Mouse (Mus musculus) ES-E14 (cell line): ENCODE data around the gene Dnajc7. TPM values are rescaled to one million over a fixed set of nuclear protein-coding genes. Genes with fewer than 3 reads are reported as not detected.

Experiments
- DNase-seq: peaks from one replicate; pipeline ENCODE4 v3.0.0-alpha.2; 2013; ENCODE audit warnings: low read depth, low spot score
- H3K27ac ChIP-seq: 2 replicates; pipeline ENCODE4 v1.5.1; 2012; ENCODE audit warnings: low read depth, mild to moderate bottlenecking, low read length, moderate library complexity, mixed read lengths; ENCODE audit not compliant: poor library complexity, insufficient read depth, severe bottlenecking
- H3K36me3 ChIP-seq: 2 replicates; pipeline ENCODE4 v1.6.1; 2012; ENCODE audit warnings: mild to moderate bottlenecking, low read length, moderate library complexity, mixed read lengths; ENCODE audit not compliant: control insufficient read depth, poor library complexity, insufficient read depth, severe bottlenecking
- H3K4me1 ChIP-seq, 2 experiments: fragments of 150-350 bp in 1 of 2; sonication (generic) in 1 of 2; 2 replicates each; pipeline ENCODE4 v1.6.1; 2012; ENCODE audit warnings: low read length in 2 of 2, mild to moderate bottlenecking in 1 of 2, mixed read lengths in 1 of 2; ENCODE audit not compliant: control insufficient read depth in 2 of 2, insufficient read depth in 2 of 2, poor library complexity in 1 of 2
- H3K4me3 ChIP-seq, 2 experiments: fragments of 150-350 bp in 1 of 2; sonication (generic) in 1 of 2; 2 replicates each; pipeline ENCODE4 v1.5.1; 2012; ENCODE audit warnings: low read length in 2 of 2, low read depth in 1 of 2, mild to moderate bottlenecking in 1 of 2, mixed read lengths in 1 of 2; ENCODE audit not compliant: insufficient read depth in 1 of 2, poor library complexity in 1 of 2, severe bottlenecking in 1 of 2
- H3K9ac ChIP-seq: 2 replicates; pipeline ENCODE4 v1.6.1; 2012; ENCODE audit warnings: low read depth, mild to moderate bottlenecking, low read length, mixed read lengths; ENCODE audit not compliant: poor library complexity, insufficient read depth, severe bottlenecking
- H3K9me3 ChIP-seq: fragments of 150-350 bp; sonication (generic); 2 replicates; pipeline ENCODE4 v1.6.1; 2012; ENCODE audit warnings: low read depth, mild to moderate bottlenecking, low read length; ENCODE audit not compliant: control insufficient read depth, insufficient read depth
- CHD2 ChIP-seq: IDR thresholded peaks from 2 replicates; pipeline ENCODE4 v1.6.1; 2014; ENCODE audit warnings: mild to moderate bottlenecking, low read depth, low read length, inconsistent platforms
- HCFC1 ChIP-seq: IDR thresholded peaks from 2 replicates; pipeline ENCODE4 v1.6.1; 2012; ENCODE audit warnings: low read length, inconsistent platforms, borderline replicate concordance; ENCODE audit not compliant: insufficient read depth
- MAFK ChIP-seq: IDR thresholded peaks from 2 replicates; pipeline ENCODE4 v1.6.1; 2014; ENCODE audit warnings: mild to moderate bottlenecking, low read depth, low read length, inconsistent platforms; ENCODE audit not compliant: insufficient read depth
- ZC3H11A ChIP-seq: IDR thresholded peaks from 2 replicates; pipeline ENCODE4 v1.6.1; 2012; ENCODE audit warnings: low read depth, mild to moderate bottlenecking, inconsistent platforms, low read length, borderline replicate concordance
- ZNF384 ChIP-seq: IDR thresholded peaks from 2 replicates; pipeline ENCODE4 v1.6.1; 2012; ENCODE audit warnings: low read depth, low read length, inconsistent platforms
- in situ Hi-C, 2 experiments: fragments of 600-800 bp; cut with MboI; formaldehyde crosslinking; loops; one replicate each; pipeline ENCODE4 v1.15.1; 2025; ENCODE audit warnings: low sequenced_read_pairs in 2 of 2, inconsistent platforms in 1 of 2; ENCODE audit not compliant: unreplicated experiment in 2 of 2
- total RNA-seq: library from RNA; depleted of rRNA; stranded (reverse); fragments of 300-350 nt; gene quantifications from 2 replicates; pipeline ENCODE4 v1.2.3, GENCODE M21; 2012

Dnajc7 gene
- total RNA-seq, 1 experiment, result 208 TPM

- no peak for TF ChIP-seq ZC3H11A
- no peak for TF ChIP-seq HCFC1
- TF ChIP-seq ZNF384, result no peak
- in situ Hi-C loops, result loop anchor here in 1 of 2 experiments (5.0 kb wide), 1 partner anchor 128 kb away; no protein-coding TSS in a partner anchor
- no peak overlapping the region for H3K9ac ChIP-seq
- no peaks in the 10 kb centered on the region for H3K9me3 ChIP-seq
- DNase-seq, result no peak
- H3K4me3 ChIP-seq, result no peak overlapping the region
- H3K36me3 ChIP-seq, result no peaks in the 10 kb centered on the region
- no peaks in the 10 kb centered on the region for H3K4me1 ChIP-seq
- H3K27ac ChIP-seq, result no peak overlapping the region
Measured at GRCm38 (mm10) chr11:100569789-100570188, 50.2 kb downstream of the Dnajc7 start.

- H3K4me1 ChIP-seq, result peaks cover 0 to 4% of the 10 kb centered on the region in 2 experiments; a peak in 2 of 4 replicates
- H3K27ac ChIP-seq, result no peak overlapping the region
- TF ChIP-seq MAFK (no peak), CHD2 (no peak), ZC3H11A (no peak), ZNF384 (no peak), HCFC1 (no peak)
- H3K36me3 ChIP-seq, result no peaks in the 10 kb centered on the region
- H3K4me3 ChIP-seq, result no peak overlapping the region
- in situ Hi-C loops, result no loop called here
- no peak overlapping the region for H3K9ac ChIP-seq
- no peaks in the 10 kb centered on the region for H3K9me3 ChIP-seq
- DNase-seq, result no peak
Measured at GRCm38 (mm10) chr11:100568692-100569091, 51.3 kb downstream of the Dnajc7 start.

- TF ChIP-seq CHD2 (no peak), HCFC1 (no peak), ZC3H11A (no peak), MAFK (no peak), ZNF384 (no peak)
- Histone ChIP-seq H3K9ac (no peak overlapping the region), H3K4me3 (no peak overlapping the region), H3K4me1 (peaks cover 0 to 4% of the 10 kb centered on the region in 2 experiments; a peak in 2 of 4 replicates), H3K36me3 (no peaks in the 10 kb centered on the region), H3K27ac (no peak overlapping the region), H3K9me3 (no peaks in the 10 kb centered on the region)
- in situ Hi-C loops, result no loop called here
- DNase-seq, result no peak
Measured at GRCm38 (mm10) chr11:100567815-100568245, 52.1 kb downstream of the Dnajc7 start.

GRCm38 (mm10) chr11:100567229-100567628 is 52.7 kb downstream of the Dnajc7 start:
- H3K9ac ChIP-seq, result no peak overlapping the region
- no peaks in the 10 kb centered on the region for H3K36me3 ChIP-seq
- H3K27ac ChIP-seq, result no peak overlapping the region
- in situ Hi-C loops, result no loop called here
- no peak for TF ChIP-seq CHD2
- no peak for TF ChIP-seq HCFC1
- TF ChIP-seq MAFK, result no peak
- TF ChIP-seq ZNF384, result no peak
- no peak for TF ChIP-seq ZC3H11A
- DNase-seq, result no peak
- H3K4me3 ChIP-seq, result no peak overlapping the region
- peaks cover 0 to 4% of the 10 kb centered on the region in 2 experiments; a peak in 2 of 4 replicates for H3K4me1 ChIP-seq
- H3K9me3 ChIP-seq, result no peaks in the 10 kb centered on the region

GRCm38 (mm10) chr11:100564703-100565102 is 55.3 kb downstream of the Dnajc7 start:
- Histone ChIP-seq H3K9me3 (no peaks in the 10 kb centered on the region), H3K4me1 (peaks cover 3 to 4% of the 10 kb centered on the region in 2 experiments; a peak in 3 of 4 replicates), H3K9ac (no peak overlapping the region), H3K4me3 (no peak overlapping the region), H3K36me3 (no peaks in the 10 kb centered on the region), H3K27ac (no peak overlapping the region)
- DNase-seq, result no peak
- TF ChIP-seq HCFC1 (no peak), ZNF384 (no peak), ZC3H11A (no peak), CHD2 (no peak), MAFK (no peak)
- in situ Hi-C loops, result no loop called here
